Mouse (Mus musculus) gastrocnemius, postnatal 10 days (tissue): ENCODE data around the gene St5. TPM values are rescaled to one million over a fixed set of nuclear protein-coding genes. Genes with fewer than 3 reads are reported as not detected.

Experiments
- DNase-seq: peaks from one replicate; pipeline ENCODE4 v3.0.0; 2021; ENCODE audit warnings: mixed read lengths
- total RNA-seq, 2 experiments: library from RNA; stranded (reverse); gene quantifications; 2 replicates each; pipeline ENCODE4 v1.2.3; 2021

The St5 gene
- total RNA-seq, 2 experiments from 2014 or later: 22.3 to 32.0 TPM

GRCm38 (mm10) chr7:109566327-109566726, 137.1 kb downstream of the St5 start:
- DNase-seq: no peak

- DNase-seq: no peak
Measured at GRCm38 (mm10) chr7:109563775-109564362, 139.5 kb downstream of the St5 start.

DNA sequence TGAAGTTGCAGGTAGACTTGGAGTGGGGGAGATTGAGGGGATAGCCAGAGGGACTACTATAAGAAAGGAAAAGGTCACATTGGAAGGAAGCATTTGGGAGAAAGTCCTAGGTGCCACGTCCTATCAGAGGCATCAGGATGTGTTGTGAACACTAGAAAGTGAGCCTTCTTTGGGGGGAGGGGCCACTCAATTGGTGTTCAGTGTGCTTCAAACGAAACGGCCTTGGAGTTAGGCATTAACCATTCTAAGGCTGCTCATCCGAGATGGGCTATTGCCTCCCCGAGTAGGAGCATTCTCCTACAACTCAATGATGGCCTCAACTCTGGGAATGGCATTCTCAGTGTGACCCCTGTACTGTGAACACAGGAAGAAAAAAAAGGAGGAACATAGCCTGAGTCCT, 140.7 kb downstream of the St5 start:
- DNase-seq: no peak

DNA sequence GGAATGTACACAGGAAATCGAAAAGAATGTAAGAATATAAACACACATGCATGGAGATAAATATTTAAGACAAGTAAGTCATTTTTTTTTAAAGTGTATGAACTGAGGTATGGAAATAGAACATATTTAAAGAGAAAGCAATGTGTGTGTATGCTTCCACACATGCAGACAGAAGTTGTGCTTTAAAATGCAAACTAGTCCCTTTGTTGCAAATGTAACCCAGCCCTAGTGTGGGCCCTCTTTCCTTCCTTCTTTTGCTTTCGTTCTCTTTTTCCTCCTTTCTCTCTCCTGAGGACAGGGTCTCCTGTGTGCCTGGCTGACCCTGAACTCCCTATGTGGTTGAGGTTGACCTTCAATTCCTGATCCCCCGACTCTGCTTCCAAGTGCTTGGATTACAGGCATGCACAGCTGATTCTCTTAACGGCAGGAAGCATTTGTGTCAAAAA, 141.2 kb downstream of the St5 start:
- DNase-seq: no peak

DNA sequence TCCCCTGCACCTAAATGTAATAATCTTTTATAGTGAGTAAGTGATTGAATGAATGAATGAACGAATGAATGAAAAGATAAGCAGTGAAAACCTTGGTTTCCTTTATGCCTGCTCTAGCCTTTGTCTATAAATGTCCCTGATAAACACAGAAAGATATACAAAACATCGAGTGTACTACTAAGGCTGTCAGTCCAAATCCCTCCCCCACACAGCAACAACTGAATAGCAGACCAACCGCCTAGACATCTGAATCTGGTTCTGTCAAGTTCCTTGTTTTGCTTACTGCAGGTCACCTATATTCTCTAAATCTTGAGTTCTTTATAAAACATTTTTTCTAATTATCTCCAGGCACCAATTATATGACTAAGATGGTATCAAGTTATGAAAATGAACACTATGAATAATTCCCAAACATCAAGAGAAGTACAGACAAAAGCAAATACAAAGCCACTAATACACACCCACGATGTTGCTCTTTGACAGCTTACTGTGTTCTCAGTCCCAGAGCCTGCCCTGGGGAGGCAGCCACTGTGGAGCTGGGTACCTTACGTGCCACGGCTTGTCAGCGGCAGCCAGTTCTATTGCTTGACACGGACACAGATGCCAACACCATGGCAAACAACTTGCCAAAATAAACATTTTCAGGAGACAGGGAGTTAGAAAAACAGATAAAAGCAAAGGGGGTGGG, 141.8 kb downstream of the St5 start:
- DNase-seq: no peak

DNA sequence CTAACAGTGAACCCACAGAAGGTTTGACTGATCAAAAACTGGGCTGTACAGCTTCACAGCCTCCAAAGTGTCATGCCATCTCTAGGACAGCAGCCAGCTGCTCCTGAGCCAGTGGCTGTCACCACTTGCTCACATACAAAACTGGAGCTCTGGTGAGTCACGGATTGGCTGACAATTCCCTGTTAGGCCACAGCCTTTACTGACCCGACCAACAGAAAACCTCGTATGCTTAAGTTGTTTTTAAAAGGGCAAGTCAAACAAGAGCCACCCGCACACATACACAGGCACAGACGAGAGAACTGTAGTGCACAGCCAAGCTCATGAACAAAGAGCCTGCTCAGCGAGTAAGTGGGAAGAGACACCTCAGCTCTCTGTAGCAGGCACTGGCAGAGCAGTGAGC, 143.9 kb downstream of the St5 start:
- DNase-seq: peak; percentile 69

DNA sequence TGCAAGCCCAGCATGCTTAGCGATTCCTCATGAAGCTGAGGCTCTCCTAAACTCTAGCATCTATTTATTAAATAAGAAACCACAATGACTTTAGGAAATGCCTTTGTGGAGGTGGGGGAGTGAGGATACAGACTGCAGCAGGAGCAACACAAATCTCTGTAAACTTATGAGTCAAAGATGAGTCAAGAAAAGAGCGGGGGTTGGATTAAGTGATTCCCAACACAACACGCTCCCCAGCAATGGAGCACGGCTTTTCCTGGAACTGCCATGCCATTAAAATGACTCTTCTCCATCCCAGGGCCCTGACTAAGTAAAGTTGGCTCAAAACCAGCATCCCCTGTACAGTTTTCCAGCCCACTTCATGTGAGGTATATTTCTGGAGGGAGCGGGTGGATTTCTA, 156.7 kb downstream of the St5 start:
- DNase-seq: no peak

GRCm38 (mm10) chr7:109546186-109546585, 157.2 kb downstream of the St5 start:
- DNase-seq: no peak

DNA sequence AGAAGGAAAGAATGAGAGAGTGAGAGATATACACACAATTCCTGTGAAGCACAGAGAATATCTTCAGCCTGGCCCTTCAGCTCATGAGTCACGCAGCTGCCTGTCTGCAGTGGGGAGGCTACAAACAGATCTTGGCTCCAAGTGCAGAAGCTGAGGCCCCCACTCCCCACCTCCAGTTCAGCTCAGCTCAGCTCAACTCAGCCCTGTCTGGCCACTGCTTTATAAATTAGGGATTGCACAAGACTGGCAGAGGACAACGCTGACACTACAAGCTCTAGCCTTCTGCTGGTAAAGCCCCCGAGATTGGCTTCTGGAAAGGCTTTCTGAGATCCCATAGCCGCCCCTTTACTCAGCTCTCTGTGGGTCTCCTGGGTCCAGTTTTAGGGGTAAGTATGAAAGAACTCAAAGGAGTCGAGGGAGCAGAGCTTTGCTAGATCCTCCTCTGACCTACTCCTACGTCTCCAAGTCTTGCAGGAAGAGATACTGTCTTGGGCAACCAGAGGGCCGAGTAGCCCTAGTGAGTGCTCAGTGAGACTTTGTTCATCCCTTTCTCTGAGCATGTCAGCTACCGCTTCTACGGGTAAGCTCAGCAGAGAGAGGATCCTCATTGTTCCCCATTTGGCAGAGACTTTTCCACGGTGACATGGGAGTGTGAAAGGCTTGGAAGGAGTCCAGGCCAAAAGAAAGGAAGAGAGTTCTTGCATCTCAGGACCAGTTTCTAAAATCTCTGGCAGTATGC, 158.0 kb downstream of the St5 start:
- DNase-seq: no peak

GRCm38 (mm10) chr7:109544792-109545191, 158.6 kb downstream of the St5 start:
- DNase-seq: no peak

- DNase-seq: no peak
Measured at GRCm38 (mm10) chr7:109542364-109542628, 161.1 kb downstream of the St5 start.

DNA sequence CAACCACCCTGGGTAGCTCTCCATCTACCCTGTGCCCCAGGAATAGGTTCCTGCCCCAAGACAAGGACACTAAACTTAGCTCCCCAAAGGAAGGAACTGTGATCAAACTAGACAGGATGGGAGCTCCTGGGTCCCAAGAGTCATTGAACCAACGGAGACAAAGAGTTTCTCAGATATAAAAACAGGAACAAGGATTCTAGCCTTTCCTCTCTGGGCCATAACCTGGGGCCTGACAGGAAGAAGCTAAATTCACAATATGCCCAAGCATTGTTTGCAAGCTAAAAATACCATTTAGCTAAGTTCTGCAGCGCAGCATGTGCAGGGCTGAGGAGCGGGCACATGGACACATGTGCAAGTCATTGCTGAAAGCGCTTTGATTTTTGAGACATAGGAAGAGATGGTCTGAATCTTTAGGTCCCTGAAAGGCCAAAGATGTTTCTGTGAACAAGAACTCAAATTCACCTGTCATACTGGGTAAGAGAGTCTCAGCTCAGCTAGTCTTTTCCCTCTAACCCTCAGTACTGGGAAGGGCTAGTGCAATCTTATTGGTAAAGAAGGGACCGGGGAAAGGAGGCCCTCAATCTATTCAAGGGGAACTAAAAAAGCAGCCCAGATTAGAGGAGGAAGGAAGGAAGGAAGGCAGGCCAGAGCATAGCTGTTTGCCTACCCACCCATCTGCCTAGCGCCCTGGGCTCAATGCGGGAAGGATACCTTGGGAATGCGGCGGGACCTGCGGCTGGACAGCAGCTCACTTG, 161.6 kb downstream of the St5 start:
- DNase-seq: no peak

DNA sequence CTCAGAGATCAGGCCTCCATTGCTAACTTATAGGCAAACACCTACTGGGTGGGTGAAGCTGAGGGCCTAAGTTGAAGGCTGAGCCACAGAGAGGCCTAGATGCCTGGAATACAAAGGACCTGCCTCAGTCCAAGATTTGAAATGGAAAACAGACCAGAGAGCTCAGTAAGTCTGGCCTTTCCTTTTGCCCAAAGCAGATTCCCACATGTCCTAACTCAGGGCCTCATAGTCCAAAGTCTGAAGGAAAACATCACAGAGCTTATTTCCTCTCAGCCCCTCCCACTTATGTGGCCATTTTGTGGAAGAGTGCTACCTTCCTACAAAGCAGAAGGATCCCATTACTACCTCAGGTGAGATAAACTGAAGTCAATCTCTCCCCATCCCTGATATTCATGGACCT, 162.5 kb downstream of the St5 start:
- no peak for DNase-seq

- DNase-seq: peak; percentile 85
Measured at GRCm38 (mm10) chr7:109536451-109536946, 166.9 kb downstream of the St5 start.

DNA sequence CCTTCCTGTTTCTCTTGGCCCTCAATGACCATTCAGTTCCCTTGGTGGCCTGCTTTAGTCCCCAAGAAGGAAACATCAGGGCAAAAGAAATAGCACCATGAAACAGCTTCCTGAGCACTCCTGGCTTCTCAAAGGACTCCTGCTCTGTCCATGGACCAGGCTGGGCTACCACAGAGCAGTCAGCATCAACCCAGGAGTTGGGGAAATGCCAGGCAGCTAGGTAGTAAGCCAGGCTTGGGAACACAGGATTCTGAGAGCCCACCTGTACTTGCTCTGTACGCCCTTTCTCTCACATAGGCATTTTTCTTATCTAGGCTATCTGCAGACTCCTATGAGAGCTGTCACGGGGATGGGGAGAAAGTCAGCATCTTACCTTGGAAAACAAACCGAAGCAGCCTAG, 168.5 kb downstream of the St5 start:
- DNase-seq: no peak

GRCm38 (mm10) chr7:109533888-109534287, 169.5 kb downstream of the St5 start:
- no peak for DNase-seq

- DNase-seq: no peak
Measured at GRCm38 (mm10) chr7:109533129-109533528, 170.3 kb downstream of the St5 start.

DNA sequence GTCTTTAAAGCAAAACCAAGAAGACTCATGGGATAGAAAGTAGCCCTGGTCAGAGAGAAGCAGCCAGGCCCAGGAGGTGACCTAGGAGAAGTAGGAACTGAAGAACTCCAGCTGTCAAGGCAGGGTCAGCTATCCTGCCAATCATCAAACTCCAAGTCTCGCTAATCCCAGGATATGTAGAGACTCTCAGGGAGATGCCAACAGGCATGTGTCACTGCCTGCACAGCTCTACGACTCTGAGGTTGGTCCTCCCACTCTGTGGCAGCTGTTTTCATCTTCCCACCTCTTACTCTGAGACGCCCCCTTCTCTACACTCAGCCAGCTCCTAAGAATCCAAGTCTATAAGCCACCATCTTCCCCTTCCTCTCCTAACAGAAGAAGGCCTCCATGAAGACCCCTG, 170.7 kb downstream of the St5 start:
- no peak for DNase-seq

DNA sequence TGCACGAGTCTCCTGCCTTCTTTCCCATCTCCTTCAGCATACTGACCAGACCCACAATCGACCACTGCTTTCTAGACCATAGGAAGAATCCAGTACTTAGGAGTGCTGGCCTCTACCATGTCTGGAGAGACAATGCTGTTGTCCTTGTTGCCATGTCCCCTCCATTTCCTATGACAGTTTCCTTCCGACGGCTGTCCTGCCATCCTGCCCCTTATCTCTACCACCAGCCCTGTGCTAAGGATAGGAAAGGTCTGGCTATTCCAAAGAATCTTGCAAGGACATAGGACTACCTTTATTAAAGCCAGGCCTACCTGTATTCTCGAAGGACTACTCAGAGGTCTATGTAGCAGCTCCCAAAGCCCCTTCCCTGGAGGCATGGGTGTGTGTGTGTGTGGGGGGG, 171.9 kb downstream of the St5 start:
- DNase-seq: no peak

DNA sequence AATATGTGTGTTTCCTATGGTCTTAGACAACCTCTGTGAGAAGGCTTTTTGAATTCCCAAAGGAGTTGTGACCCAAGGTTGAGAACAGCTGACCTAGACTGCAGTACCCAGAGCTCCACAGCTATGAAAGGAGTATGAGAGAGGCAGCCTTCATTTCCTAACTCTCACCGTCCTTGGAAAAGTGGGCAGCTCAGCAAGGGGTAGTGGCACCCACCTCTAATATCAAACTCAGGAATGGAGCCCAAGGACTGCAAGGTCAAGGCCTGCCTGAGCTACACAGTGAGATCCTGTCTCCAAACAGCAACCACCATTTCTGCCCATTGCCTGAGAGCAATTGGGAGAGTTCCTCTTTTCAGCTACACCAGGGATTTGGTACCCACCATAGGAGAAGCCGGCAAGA, 173.7 kb downstream of the St5 start:
- no peak for DNase-seq

GRCm38 (mm10) chr7:109528356-109528755, 175.0 kb downstream of the St5 start:
- peak; percentile 68 for DNase-seq

GRCm38 (mm10) chr7:109527536-109527935, 175.9 kb downstream of the St5 start:
- DNase-seq: no peak
